Mouse (Mus musculus): ENCODE measurements around the gene Madd. TPM values are rescaled to one million over a fixed set of nuclear protein-coding genes. Genes with fewer than 3 reads are reported as not detected.

Gene Madd
- 100 to 1,000 TPM; 197 to 207 TPM for total RNA-seq (2021)
- long read RNA-seq, experiment 1, full-length matches to known transcripts: 5 of 61 reads
- long read RNA-seq, experiment 1, partial matches to known transcripts: 21 of 61 reads
- long read RNA-seq, experiment 1, other reads (novel, unspliced or antisense): 35 of 61 reads
- long read RNA-seq, experiment 2, full-length matches to known transcripts: 6 of 68 reads
- long read RNA-seq, experiment 2, partial matches to known transcripts: 17 of 68 reads
- long read RNA-seq, experiment 2, other reads (novel, unspliced or antisense): 45 of 68 reads

- DNase-seq (ENCODE audit: low spot score in 2 of 2): peak in 1 of 2 experiments; percentile 42
Observed at GRCm38 (mm10) chr2:91183711-91184405, at the start of gene Madd. TSS of gene Madd (minus strand) at chr2:91183837.

- no peak for DNase-seq (ENCODE audit: low spot score in 2 of 2)
Observed at GRCm38 (mm10) chr2:91229735-91230134, 46.1 kb upstream of the Madd start.

GRCm38 (mm10) chr2:91223614-91224013 lies 40.0 kb upstream of the Madd start:
- DNase-seq (ENCODE audit: low spot score in 2 of 2): no peak

- no peak for DNase-seq (ENCODE audit: low spot score in 2 of 2)
Observed at GRCm38 (mm10) chr2:91220501-91220900, 36.9 kb upstream of the Madd start.

GRCm38 (mm10) chr2:91217032-91217431 lies 33.4 kb upstream of the Madd start:
- no peak for DNase-seq (ENCODE audit: low spot score in 2 of 2)

- no peak for DNase-seq (ENCODE audit: low spot score in 2 of 2)
Observed at GRCm38 (mm10) chr2:91213311-91213710, 29.7 kb upstream of the Madd start.

- no peak for DNase-seq (ENCODE audit: low spot score in 2 of 2)
Observed at GRCm38 (mm10) chr2:91206254-91206775, 22.7 kb upstream of the Madd start.

GRCm38 (mm10) chr2:91202972-91203656 lies 19.5 kb upstream of the Madd start:
- no peak for DNase-seq (ENCODE audit: low spot score in 2 of 2)

GRCm38 (mm10) chr2:91202222-91202971 lies 18.8 kb upstream of the Madd start, which contains the start of the genes Nr1h3 and Acp2:
TSS of gene Nr1h3 (minus strand) at chr2:91202834.
TSS of gene Acp2 (plus strand) at chr2:91202885.
- DNase-seq (ENCODE audit: low spot score in 2 of 2): peak; percentile 97 to 98

- DNase-seq (ENCODE audit: low spot score in 2 of 2): no peak
Observed at GRCm38 (mm10) chr2:91198888-91199287, 15.3 kb upstream of the Madd start.

GRCm38 (mm10) chr2:91196577-91197001 lies 13.0 kb upstream of the Madd start:
- peak; percentile 55 to 82 for DNase-seq (ENCODE audit: low spot score in 2 of 2)

- DNase-seq (ENCODE audit: low spot score in 2 of 2): peak; percentile 53 to 57
Observed at GRCm38 (mm10) chr2:91194624-91195332, 11.1 kb upstream of the Madd start.

- no peak for DNase-seq (ENCODE audit: low spot score in 2 of 2)
Observed at GRCm38 (mm10) chr2:91190501-91190900, 6.9 kb upstream of the Madd start.

- DNase-seq (ENCODE audit: low spot score in 2 of 2): no peak
Observed at GRCm38 (mm10) chr2:91187431-91187830, 3.8 kb upstream of the Madd start.

- no peak for DNase-seq (ENCODE audit: low spot score in 2 of 2)
Observed at GRCm38 (mm10) chr2:91186208-91186607, 2.6 kb upstream of the Madd start.

GRCm38 (mm10) chr2:91183148-91183513 lies 506 bp downstream of the Madd start:
- peak; percentile 93 to 97 for DNase-seq (ENCODE audit: low spot score in 2 of 2)

GRCm38 (mm10) chr2:91182405-91183147 lies 1.1 kb downstream of the Madd start:
- DNase-seq (ENCODE audit: low spot score in 2 of 2): peak; percentile 86 to 87

- no peak for DNase-seq (ENCODE audit: low spot score in 2 of 2)
Observed at GRCm38 (mm10) chr2:91182016-91182404, 1.6 kb downstream of the Madd start.

- DNase-seq (ENCODE audit: low spot score in 2 of 2): no peak
Observed at GRCm38 (mm10) chr2:91180706-91181105, 2.9 kb downstream of the Madd start.

GRCm38 (mm10) chr2:91179825-91180224 lies 3.8 kb downstream of the Madd start:
- no peak for DNase-seq (ENCODE audit: low spot score in 2 of 2)
